Mouse (Mus musculus): ENCODE data around the gene Pctp.

GRCm38 (mm10) chr11:90031076-90031475, 28.4 kb upstream of the Pctp start:
- TF ChIP-seq CTCF (conservative IDR thresholded peaks at IDR 0.05; ENCODE audit: insufficient read depth, insufficient read length, low read depth, low read length) = no peak
- TF ChIP-seq POLR2A (IDR thresholded peaks at IDR 0.05; ENCODE audit: low read depth, low read length) = no peak
